In genomic region chr5:149767651-149768301, GRCm38 (mm10) we compare ENCODE assay signal across 18 mouse cellular contexts.
DNase-seq lines count a peak whose midpoint lies in the region; ATAC-seq and TF ChIP-seq lines count a peak whose summit lies in the region.
"Had no signal": no experiment of that assay in that cellular context is flagged by ENCODE, and none has a peak within 500 bp of the region (broad histone marks: within the 10 kb centered on the region; RNA-seq: fewer than 3 reads in every experiment).

No protein-coding gene starts in this region.

- TF ChIP-seq EP300 in stomach, postnatal 0 days (optimal IDR thresholded peaks at IDR 0.05) = no peak

- H3K4me3 ChIP-seq in kidney, postnatal 0 days (replicated peaks; ENCODE audit: low read depth, low read length) = no peak overlapping the region
- no peak overlapping the region for H3K4me3 ChIP-seq in limb, embryonic 12.5 days (replicated peaks)
- H3K4me3 ChIP-seq in stomach, postnatal 0 days (ENCODE audit: low read depth, low read length) = no peak overlapping the region
- H3K4me3 ChIP-seq: embryonic facial prominence, embryonic 15.5 days; erythroblast, embryonic 14.5 days; forebrain, embryonic 15.5 days; heart, embryonic 13.5 days had no signal

- no peak overlapping the region for H3K27ac ChIP-seq in kidney, postnatal 0 days
- peak overlapping the region; percentile 35; the same call in 1 of the 2 replicates for H3K27ac ChIP-seq in limb, embryonic 12.5 days
- no peak overlapping the region for H3K27ac ChIP-seq in stomach, postnatal 0 days (replicated peaks)
- H3K27ac ChIP-seq: embryonic facial prominence, embryonic 15.5 days; forebrain, embryonic 15.5 days; heart, embryonic 13.5 days had no signal

- WGBS in kidney, postnatal 0 days = 64% methylated on average over 5 of the region's 5 CpGs
- WGBS in limb, embryonic 12.5 days = 41% methylated on average over 5 of the region's 5 CpGs
- 77% methylated on average over 5 of the region's 5 CpGs for WGBS in stomach, postnatal 0 days

- peak; percentile 38 for DNase-seq in kidney, postnatal 0 days (ENCODE audit: low spot score)
- no peak for DNase-seq in kidney, adult 18-20 months
- DNase-seq in forelimb bud, embryonic 11.5 days (ENCODE audit: low read depth, low spot score) = peak; percentile 75
- DNase-seq in stomach, postnatal 0 days (ENCODE audit: low spot score) = no peak
- DNase-seq in ovary, postnatal 10 days (ENCODE audit: low spot score) = no peak
- DNase-seq: adrenal gland, adult 8-10 months; adrenal gland, postnatal 36 days; cerebellum, adult 8-10 months; cerebellum, postnatal 14 days; gastrocnemius, postnatal 14 days; heart, postnatal 36 days had no signal

- no peak for TF ChIP-seq CTCF in kidney, postnatal 0 days (IDR thresholded peaks at IDR 0.05; ENCODE audit: low read depth)
- TF ChIP-seq CTCF in stomach, postnatal 0 days (IDR thresholded peaks at IDR 0.05; ENCODE audit: low read depth) = no peak

- H3K4me2 ChIP-seq in kidney, postnatal 0 days (ENCODE audit: low read length) = no peak overlapping the region
- no peak overlapping the region for H3K4me2 ChIP-seq in limb, embryonic 12.5 days
- H3K4me2 ChIP-seq in stomach, postnatal 0 days (replicated peaks; ENCODE audit: low read depth) = no peak overlapping the region
- H3K4me2 ChIP-seq: forebrain, embryonic 15.5 days; heart, embryonic 13.5 days had no signal

- no peak overlapping the region for H3K9ac ChIP-seq in kidney, postnatal 0 days (ENCODE audit: low read depth, low read length)
- no peak overlapping the region for H3K9ac ChIP-seq in limb, embryonic 12.5 days (replicated peaks)
- no peak overlapping the region for H3K9ac ChIP-seq in stomach, postnatal 0 days (ENCODE audit: low read length)
- H3K9ac ChIP-seq: embryonic facial prominence, embryonic 15.5 days; forebrain, embryonic 15.5 days; heart, embryonic 13.5 days had no signal

- H3K4me1 ChIP-seq in kidney, postnatal 0 days (replicated peaks; ENCODE audit: insufficient read depth, low read length) = no peaks in the 10 kb centered on the region
- peaks cover 11% of the 10 kb centered on the region for H3K4me1 ChIP-seq in limb, embryonic 12.5 days (replicated peaks)
- H3K4me1 ChIP-seq in stomach, postnatal 0 days (replicated peaks; ENCODE audit: control insufficient read depth, insufficient read depth) = no peaks in the 10 kb centered on the region
- H3K4me1 ChIP-seq: forebrain, embryonic 15.5 days had no signal

- no peaks in the 10 kb centered on the region for H3K36me3 ChIP-seq in kidney, postnatal 0 days (ENCODE audit: insufficient read depth, low read length)
- H3K36me3 ChIP-seq in limb, embryonic 12.5 days = no peaks in the 10 kb centered on the region
- no peaks in the 10 kb centered on the region for H3K36me3 ChIP-seq in stomach, postnatal 0 days (ENCODE audit: control insufficient read depth, insufficient read depth, low read length)
- H3K36me3 ChIP-seq: embryonic facial prominence, embryonic 15.5 days; forebrain, embryonic 15.5 days; heart, embryonic 13.5 days had no signal

- H3K9me3 ChIP-seq in kidney, postnatal 0 days (replicated peaks; ENCODE audit: low read length) = no peaks in the 10 kb centered on the region
- H3K9me3 ChIP-seq in limb, embryonic 12.5 days = no peaks in the 10 kb centered on the region
- no peaks in the 10 kb centered on the region for H3K9me3 ChIP-seq in stomach, postnatal 0 days (ENCODE audit: control insufficient read depth, low read length)
- H3K9me3 ChIP-seq: embryonic facial prominence, embryonic 15.5 days; forebrain, embryonic 15.5 days; heart, embryonic 13.5 days had no signal

- ATAC-seq in kidney, postnatal 0 days (replicated peaks; ENCODE audit: low FRiP score, low read depth) = no peak
- no peak for ATAC-seq in limb, embryonic 12.5 days (ENCODE audit: insufficient number of reproducible peaks, insufficient read depth, low FRiP score, low TSS enrichment, low read depth)
- ATAC-seq in stomach, postnatal 0 days (ENCODE audit: low FRiP score, low TSS enrichment) = no peak
- ATAC-seq in erythroid progenitor cell, adult 5-6 weeks (replicated peaks; ENCODE audit: low FRiP score, poor library complexity, severe bottlenecking) = no peak
- ATAC-seq: forebrain, embryonic 15.5 days; hindbrain, embryonic 16.5 days had no signal

- no peaks in the 10 kb centered on the region for H3K27me3 ChIP-seq in kidney, postnatal 0 days (ENCODE audit: insufficient read depth, low read length)
- H3K27me3 ChIP-seq in limb, embryonic 12.5 days = no peaks in the 10 kb centered on the region
- H3K27me3 ChIP-seq in stomach, postnatal 0 days (ENCODE audit: control insufficient read depth, insufficient read depth, low read length) = no peaks in the 10 kb centered on the region
- H3K27me3 ChIP-seq: embryonic facial prominence, embryonic 15.5 days; forebrain, embryonic 15.5 days; heart, embryonic 13.5 days had no signal

Comparison
In these comparisons a context has a peak if more than half of its experiments do, and no peak if none do; other contexts are left out.
1. DNase-seq: peak in kidney, postnatal 0 days (single experiment) and forelimb bud, embryonic 11.5 days (single experiment); none in kidney, adult 18-20 months (single experiment), stomach, postnatal 0 days (single experiment) and ovary, postnatal 10 days (single experiment).